Mouse (Mus musculus): ENCODE data around the gene Mrgprh.

DNA sequence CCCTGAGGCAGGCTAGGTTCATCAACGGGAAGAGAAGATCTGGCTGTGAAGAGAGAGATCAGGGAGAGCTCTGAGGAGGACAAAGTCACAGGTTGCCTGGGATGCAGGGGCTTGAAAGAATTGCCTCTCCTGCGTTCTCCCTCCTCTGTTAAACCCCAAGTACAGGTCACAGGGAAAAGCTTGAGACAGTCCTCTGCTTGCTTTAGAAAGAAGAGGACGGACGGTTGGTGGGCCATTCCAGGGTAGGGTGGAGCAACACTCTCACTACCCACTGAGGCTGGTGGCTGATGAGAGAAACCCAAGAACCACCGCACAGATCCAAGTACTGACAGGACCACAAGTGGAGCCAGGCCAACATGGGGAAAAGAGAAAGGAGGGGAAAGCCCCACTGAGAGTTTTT, at the start of gene Mrgprh:
- TF ChIP-seq GATA1 (IDR thresholded peaks at IDR 0.05; ENCODE audit: low read length) (no peak), TAL1 (IDR thresholded peaks at IDR 0.05; ENCODE audit: low read length) (no peak)

Measured in erythroblast, embryonic 14.5 days (primary cell).